Mouse (Mus musculus) frontal cortex, adult 2 months (tissue): ENCODE results near the gene Abcf3. TPM values are rescaled to one million over a fixed set of nuclear protein-coding genes. Genes with fewer than 3 reads are reported as not detected.

Source experiments
- polyA plus RNA-seq: library from polyadenylated mRNA; depleted of rRNA; stranded (reverse); fragments of >200 nt; gene quantifications from 2 replicates; pipeline ENCODE4 v1.2.3, GENCODE M21; 2012; rRNA removed

Gene Abcf3
- polyA plus RNA-seq, 1 experiment = 86.0 TPM

Other genes with a start within 250 kb of the Abcf3 start
- gene Parl, start 246.2 kb upstream of the Abcf3 start, polyA plus RNA-seq = 57.7 and 60.0 TPM in 2 replicates
- not detected in 2 replicates for gene Cyp2ab1, start 223.2 kb upstream of the Abcf3 start, polyA plus RNA-seq
- 285 and 286 TPM in 2 replicates for gene Abcc5, start 122.2 kb upstream of the Abcf3 start, polyA plus RNA-seq
- 40.7 and 46.6 TPM in 2 replicates for gene Eif2b5, start 49.8 kb upstream of the Abcf3 start, polyA plus RNA-seq
- 50.7 and 54.1 TPM in 2 replicates for gene Dvl3, start 31.6 kb upstream of the Abcf3 start, polyA plus RNA-seq
- 1,374 and 1,412 TPM in 2 replicates for gene Ap2m1, start 13.1 kb upstream of the Abcf3 start, polyA plus RNA-seq
- gene Vwa5b2, start 40.9 kb downstream of the Abcf3 start, polyA plus RNA-seq = 70.4 and 77.5 TPM in 2 replicates
- 2.3 and 3.2 TPM in 2 replicates for gene Eef1akmt4, start 63.0 kb downstream of the Abcf3 start, polyA plus RNA-seq
- gene Gm49333, start 63.0 kb downstream of the Abcf3 start, polyA plus RNA-seq = 0.14 TPM in 1 of 2 replicates, not detected in the other
- gene Alg3, start 63.2 kb downstream of the Abcf3 start, polyA plus RNA-seq = 19.0 and 21.1 TPM in 2 replicates
- 125 and 142 TPM in 2 replicates for gene Camk2n2, start 72.7 kb downstream of the Abcf3 start, polyA plus RNA-seq
- 36.6 and 42.7 TPM in 2 replicates for gene Ece2, start 81.3 kb downstream of the Abcf3 start, polyA plus RNA-seq
- gene Psmd2, start 103.1 kb downstream of the Abcf3 start, polyA plus RNA-seq = 155 and 184 TPM in 2 replicates
- gene Eif4g1, start 119.7 kb downstream of the Abcf3 start, polyA plus RNA-seq = 164 and 169 TPM in 2 replicates
- gene Fam131a, start 144.7 kb downstream of the Abcf3 start, polyA plus RNA-seq = 253 and 271 TPM in 2 replicates
- 42.6 and 45.7 TPM in 2 replicates for gene Polr2h, start 169.1 kb downstream of the Abcf3 start, polyA plus RNA-seq
- 92.6 and 107 TPM in 2 replicates for gene Clcn2, start 169.2 kb downstream of the Abcf3 start, polyA plus RNA-seq
- 38.8 and 49.9 TPM in 2 replicates for gene Chrd, start 184.6 kb downstream of the Abcf3 start, polyA plus RNA-seq
- gene Thpo, start 185.9 kb downstream of the Abcf3 start, polyA plus RNA-seq = 15.5 and 18.2 TPM in 2 replicates